Mouse (Mus musculus): ENCODE measurements around the gene Ankar. TPM values are rescaled to one million over a fixed set of nuclear protein-coding genes. Genes with fewer than 3 reads are reported as not detected.

Gene Ankar
- polyA plus RNA-seq, 1 experiment from 2014 or later = not detected

DNA sequence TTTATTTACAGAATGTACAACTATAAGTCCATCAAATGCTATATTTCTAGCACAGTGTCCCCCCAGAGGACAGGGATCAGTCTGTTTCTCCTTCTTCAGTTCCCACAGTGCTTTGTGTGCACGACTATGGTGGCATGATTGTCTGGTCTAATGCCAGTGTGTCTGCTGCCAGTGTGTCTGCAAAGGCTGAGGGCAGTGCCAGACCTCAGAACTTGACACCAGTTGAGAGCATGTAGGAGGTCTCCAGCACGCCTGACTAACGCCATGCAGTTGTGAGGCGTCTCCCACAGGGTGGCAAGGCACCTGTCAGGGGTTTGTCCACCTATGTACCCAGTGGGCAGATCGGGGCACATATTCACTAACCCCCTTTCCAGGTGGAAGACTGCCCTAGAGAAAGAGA lies 99.6 kb downstream of the Ankar start:
- no peak overlapping the region for H3K4me3 ChIP-seq (ENCODE audit: low read depth, low read length)
- peaks cover 64% of the 10 kb centered on the region for H3K36me3 ChIP-seq (ENCODE audit: control insufficient read depth, insufficient read depth)
- H3K4me2 ChIP-seq (replicated peaks; ENCODE audit: low read depth) = no peak overlapping the region
- no peak overlapping the region for H3K27ac ChIP-seq (ENCODE audit: low read depth, low read length)
- H3K4me1 ChIP-seq (replicated peaks; ENCODE audit: control insufficient read depth, insufficient read depth, low read length) = no peaks in the 10 kb centered on the region
- no peaks in the 10 kb centered on the region for H3K27me3 ChIP-seq (replicated peaks; ENCODE audit: control insufficient read depth, insufficient read depth, low read length)
- no peaks in the 10 kb centered on the region for H3K9me3 ChIP-seq (ENCODE audit: control insufficient read depth)
- H3K9ac ChIP-seq (ENCODE audit: low read depth, low read length) = no peak overlapping the region
- no peak for TF ChIP-seq CTCF (IDR thresholded peaks at IDR 0.05; ENCODE audit: low read depth)
- WGBS = 95% methylated on average over 5 of the region's 5 CpGs
- ATAC-seq = no peak

DNA sequence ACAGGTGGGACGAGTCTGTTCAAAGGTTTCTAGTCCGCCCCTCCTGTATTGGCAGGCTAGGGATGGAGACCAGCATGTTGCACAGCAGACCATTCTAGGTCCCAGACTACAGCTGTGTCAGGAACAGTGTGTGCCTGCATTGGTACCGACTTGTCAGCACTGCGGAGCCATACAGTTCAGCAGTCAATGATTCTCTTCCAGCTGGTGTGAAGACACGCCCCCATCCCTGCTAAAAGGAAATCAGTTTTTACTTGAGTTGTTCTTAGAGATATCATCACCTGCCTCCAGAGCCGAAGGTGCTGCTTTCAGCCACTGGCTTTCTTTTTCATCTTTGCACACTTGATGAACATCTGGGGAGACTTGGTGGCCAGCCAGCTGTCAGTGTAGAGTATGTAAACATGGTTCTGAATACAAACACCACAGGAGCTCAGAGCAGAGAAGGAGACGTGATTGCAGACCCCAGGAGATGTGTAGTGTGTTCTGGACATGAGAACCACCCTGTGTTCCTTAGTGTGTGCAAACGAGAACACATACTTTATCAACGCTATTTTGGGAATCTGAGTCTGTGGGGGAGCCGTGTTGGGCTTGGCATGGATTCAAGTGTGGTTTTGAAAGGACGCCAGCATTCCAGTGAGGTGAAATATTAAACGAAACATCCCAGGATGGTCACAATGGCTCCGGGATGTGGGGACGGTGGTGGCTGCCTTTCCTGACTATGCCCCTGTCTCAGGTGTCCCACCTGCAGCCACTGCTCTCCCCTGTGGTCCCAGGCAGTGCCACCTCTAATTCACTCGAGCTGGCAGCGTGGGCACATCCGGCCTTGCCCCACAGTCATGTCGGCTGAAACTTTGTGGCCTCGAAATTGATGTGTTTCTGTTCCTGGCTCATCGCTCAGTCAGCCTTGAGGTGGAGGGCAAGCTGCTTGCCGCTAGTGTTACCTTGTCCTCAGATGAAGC lies 101.0 kb downstream of the Ankar start:
- Histone ChIP-seq H3K9ac (ENCODE audit: low read depth, low read length) (no peak overlapping the region), H3K4me2 (replicated peaks; ENCODE audit: low read depth) (no peak overlapping the region), H3K36me3 (ENCODE audit: control insufficient read depth, insufficient read depth) (peaks cover 69% of the 10 kb centered on the region), H3K27me3 (replicated peaks; ENCODE audit: control insufficient read depth, insufficient read depth, low read length) (no peaks in the 10 kb centered on the region), H3K9me3 (ENCODE audit: control insufficient read depth) (no peaks in the 10 kb centered on the region), H3K27ac (ENCODE audit: low read depth, low read length) (no peak overlapping the region), H3K4me3 (ENCODE audit: low read depth, low read length) (no peak overlapping the region), H3K4me1 (replicated peaks; ENCODE audit: control insufficient read depth, insufficient read depth, low read length) (no peaks in the 10 kb centered on the region)
- ATAC-seq = no peak
- no peak for TF ChIP-seq CTCF (IDR thresholded peaks at IDR 0.05; ENCODE audit: low read depth)
- WGBS = 58% methylated on average over 21 of the region's 21 CpGs

DNA sequence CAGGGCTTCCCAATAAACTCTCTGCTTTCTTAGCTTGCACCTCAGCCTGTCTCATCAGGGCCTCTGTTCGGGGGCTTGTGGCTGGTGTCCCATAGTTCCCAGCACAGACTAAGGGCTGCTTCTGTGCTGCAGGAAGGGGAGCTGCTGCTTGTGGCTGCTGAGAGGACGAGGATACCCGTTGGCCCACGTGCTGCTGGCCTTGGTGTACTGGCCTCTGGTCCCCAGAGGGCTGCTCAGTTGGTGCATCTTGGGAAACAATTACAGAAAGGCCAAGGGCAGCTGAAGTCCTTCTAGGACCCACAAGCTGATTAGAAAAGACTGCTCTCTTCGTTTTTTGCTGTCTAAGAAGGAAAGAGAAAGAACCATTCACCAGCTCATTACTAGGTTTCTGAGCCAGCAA lies 104.1 kb downstream of the Ankar start:
- Histone ChIP-seq H3K9ac (ENCODE audit: low read depth, low read length) (no peak overlapping the region), H3K36me3 (ENCODE audit: control insufficient read depth, insufficient read depth) (peaks cover 70% of the 10 kb centered on the region), H3K4me3 (ENCODE audit: low read depth, low read length) (no peak overlapping the region), H3K9me3 (ENCODE audit: control insufficient read depth) (no peaks in the 10 kb centered on the region), H3K27me3 (replicated peaks; ENCODE audit: control insufficient read depth, insufficient read depth, low read length) (no peaks in the 10 kb centered on the region), H3K27ac (ENCODE audit: low read depth, low read length) (no peak overlapping the region), H3K4me1 (replicated peaks; ENCODE audit: control insufficient read depth, insufficient read depth, low read length) (no peaks in the 10 kb centered on the region), H3K4me2 (replicated peaks; ENCODE audit: low read depth) (no peak overlapping the region)
- ATAC-seq = no peak
- 81% methylated on average over 5 of the region's 5 CpGs for WGBS
- no peak for TF ChIP-seq CTCF (IDR thresholded peaks at IDR 0.05; ENCODE audit: low read depth)

DNA sequence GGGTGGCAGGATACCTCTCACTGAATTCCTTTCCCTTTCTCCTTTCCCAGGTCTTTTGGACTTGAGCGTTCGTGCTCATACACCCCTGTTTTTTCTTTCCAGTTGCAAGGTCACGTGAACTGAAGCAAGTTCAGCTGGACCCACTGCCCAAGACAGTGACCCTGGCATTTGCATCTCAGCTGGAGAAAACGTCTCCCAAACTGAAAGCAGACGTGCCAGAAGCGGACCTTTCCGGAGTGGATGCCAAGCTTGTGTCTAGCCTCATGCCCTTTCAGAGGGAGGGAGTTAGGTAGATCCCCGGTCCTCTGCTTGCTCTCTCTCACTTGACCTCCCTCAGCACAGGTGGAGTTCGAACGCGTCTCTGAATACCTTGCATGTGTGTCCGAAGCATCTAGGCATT lies 104.7 kb downstream of the Ankar start:
- no peak for ATAC-seq
- H3K36me3 ChIP-seq (ENCODE audit: control insufficient read depth, insufficient read depth) = peaks cover 65% of the 10 kb centered on the region
- no peaks in the 10 kb centered on the region for H3K4me1 ChIP-seq (replicated peaks; ENCODE audit: control insufficient read depth, insufficient read depth, low read length)
- no peak overlapping the region for H3K4me3 ChIP-seq (ENCODE audit: low read depth, low read length)
- H3K4me2 ChIP-seq (replicated peaks; ENCODE audit: low read depth) = no peak overlapping the region
- H3K27me3 ChIP-seq (replicated peaks; ENCODE audit: control insufficient read depth, insufficient read depth, low read length) = no peaks in the 10 kb centered on the region
- 92% methylated on average over 12 of the region's 12 CpGs for WGBS
- H3K27ac ChIP-seq (ENCODE audit: low read depth, low read length) = no peak overlapping the region
- no peak overlapping the region for H3K9ac ChIP-seq (ENCODE audit: low read depth, low read length)
- TF ChIP-seq CTCF (IDR thresholded peaks at IDR 0.05; ENCODE audit: low read depth) = no peak
- no peaks in the 10 kb centered on the region for H3K9me3 ChIP-seq (ENCODE audit: control insufficient read depth)

DNA sequence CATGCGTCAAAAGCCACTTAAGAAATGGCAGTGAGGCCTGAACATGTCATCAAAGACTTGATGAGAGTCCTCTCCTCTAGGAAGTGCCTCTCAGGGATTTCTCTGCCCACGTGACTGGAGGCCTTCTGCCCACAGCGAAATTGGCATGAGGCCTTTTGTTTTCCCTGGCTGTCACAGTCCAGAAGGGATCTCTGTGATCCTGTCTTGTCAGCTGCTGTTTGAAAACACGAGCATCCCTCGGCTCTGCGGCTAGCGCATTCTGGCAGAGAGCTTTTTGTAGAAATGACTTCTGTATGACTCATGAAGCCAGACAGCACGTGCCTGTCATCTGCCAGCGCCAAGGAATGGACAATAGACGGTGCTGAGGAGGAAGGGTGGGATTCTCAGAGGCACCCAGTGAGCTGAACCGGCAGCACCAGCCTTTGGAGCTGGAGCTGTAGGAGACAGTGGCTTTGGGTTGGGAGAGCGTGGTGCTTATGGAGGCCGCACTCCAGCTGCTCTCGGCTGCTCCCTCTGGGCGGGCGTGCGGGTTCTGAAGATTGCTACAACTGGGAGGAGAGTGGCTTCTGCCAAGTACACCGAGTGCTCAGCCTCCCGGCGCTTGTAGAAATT lies 106.9 kb downstream of the Ankar start:
- no peak for TF ChIP-seq CTCF (IDR thresholded peaks at IDR 0.05; ENCODE audit: low read depth)
- no peaks in the 10 kb centered on the region for H3K4me1 ChIP-seq (replicated peaks; ENCODE audit: control insufficient read depth, insufficient read depth, low read length)
- H3K9me3 ChIP-seq (ENCODE audit: control insufficient read depth) = no peaks in the 10 kb centered on the region
- no peak overlapping the region for H3K4me3 ChIP-seq (ENCODE audit: low read depth, low read length)
- WGBS = 66% methylated on average over 20 of the region's 20 CpGs
- no peak overlapping the region for H3K27ac ChIP-seq (ENCODE audit: low read depth, low read length)
- H3K4me2 ChIP-seq (replicated peaks; ENCODE audit: low read depth) = no peak overlapping the region
- ATAC-seq = no peak
- peaks cover 63% of the 10 kb centered on the region for H3K36me3 ChIP-seq (ENCODE audit: control insufficient read depth, insufficient read depth)
- H3K9ac ChIP-seq (ENCODE audit: low read depth, low read length) = no peak overlapping the region
- no peaks in the 10 kb centered on the region for H3K27me3 ChIP-seq (replicated peaks; ENCODE audit: control insufficient read depth, insufficient read depth, low read length)

Other genes starting within 250 kb of the Ankar start
- gene March4, start 163.6 kb downstream of the Ankar start, polyA plus RNA-seq (2015; fragmentation: Nextera tagmentation; extraction: Ambion mirVana) = 0.12 and 0.20 TPM in 2 replicates
- 4.6 and 5.4 TPM in 2 replicates for gene Smarcal1, start 117.3 kb downstream of the Ankar start, polyA plus RNA-seq (2015; fragmentation: Nextera tagmentation; extraction: Ambion mirVana)
- gene Rpl37a, start 10.7 kb upstream of the Ankar start, polyA plus RNA-seq (2015; fragmentation: Nextera tagmentation; extraction: Ambion mirVana) = 1,358 and 1,438 TPM in 2 replicates
- 75.6 and 94.0 TPM in 2 replicates for gene Igfbp2, start 123.9 kb upstream of the Ankar start, polyA plus RNA-seq (2015; fragmentation: Nextera tagmentation; extraction: Ambion mirVana)
- 14.3 and 14.6 TPM in 2 replicates for gene Igfbp5, start 174.3 kb upstream of the Ankar start, polyA plus RNA-seq (2015; fragmentation: Nextera tagmentation; extraction: Ambion mirVana)